Mouse (Mus musculus): Measurements from ENCODE around the gene Creb3l1. TPM values are rescaled to one million over a fixed set of nuclear protein-coding genes. Genes with fewer than 3 reads are reported as not detected.

Creb3l1 gene
- total RNA-seq, 2 experiments from 2014 or later = 3.9 to 6.0 TPM

DNA sequence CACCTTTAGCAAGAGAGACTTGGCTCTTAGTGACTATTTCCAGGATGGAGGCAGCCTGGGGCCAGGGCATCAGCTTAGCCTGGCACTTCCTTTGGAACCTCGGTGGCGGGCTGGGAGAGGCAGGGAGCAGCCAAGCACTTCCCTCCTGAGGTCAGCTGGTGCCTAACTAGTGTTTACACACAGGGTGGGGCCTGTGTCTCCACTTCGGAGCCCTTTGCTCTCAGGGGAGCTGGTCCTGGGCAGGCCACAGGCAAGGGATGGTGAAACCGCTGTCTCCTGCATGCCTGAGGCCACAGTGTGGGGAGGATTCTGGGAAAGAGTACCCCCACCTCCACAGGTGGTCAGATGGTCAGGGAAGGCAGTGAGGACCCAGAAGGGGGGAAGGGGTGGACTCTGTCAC lies 23.3 kb upstream of the Creb3l1 start:
- intact Hi-C loops (cut with DNase I) = no loop called here
- DNase-seq (ENCODE audit: low spot score in 2 of 2) = no peak

DNA sequence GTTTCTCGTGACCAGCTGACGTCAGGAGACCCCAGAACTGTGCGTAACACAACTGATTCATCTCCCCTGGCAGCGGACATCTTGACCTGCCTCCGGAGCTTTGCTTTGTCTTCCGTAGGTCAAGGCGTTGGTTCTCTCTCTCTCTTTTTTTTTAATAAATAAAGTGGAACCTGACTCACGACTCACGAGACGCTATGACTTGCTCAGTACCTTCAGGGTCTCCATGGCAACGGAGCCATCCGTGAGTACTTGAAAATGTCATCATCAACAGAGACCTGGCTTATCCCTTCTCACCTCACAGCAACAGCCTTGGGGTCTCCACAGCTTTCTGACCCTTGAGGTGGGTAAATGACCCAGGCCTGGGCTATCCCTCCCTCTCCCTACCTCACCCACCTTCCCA lies 19.0 kb upstream of the Creb3l1 start:
- intact Hi-C loops (cut with DNase I) = no loop called here
- DNase-seq (ENCODE audit: low spot score in 2 of 2) = no peak

DNA sequence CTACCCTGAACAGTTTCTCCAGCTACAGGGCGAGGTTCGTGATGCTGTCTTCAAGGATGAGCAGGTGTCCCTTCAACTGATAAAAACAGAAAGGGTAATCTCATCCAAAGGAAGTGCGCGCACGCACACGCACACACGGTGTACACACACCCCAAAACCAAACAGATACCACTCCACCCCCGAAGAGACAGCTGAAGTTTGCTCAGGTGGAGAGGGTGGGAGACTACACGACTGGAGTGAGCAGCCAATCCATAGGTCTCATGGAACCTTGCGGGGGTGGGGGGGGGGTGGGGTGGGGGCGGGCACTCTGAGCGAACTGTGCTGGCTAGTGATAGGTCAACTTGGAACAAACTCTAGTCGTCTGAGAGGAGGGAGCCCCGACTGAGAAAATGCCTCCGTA lies 17.2 kb upstream of the Creb3l1 start:
- no peak for DNase-seq (ENCODE audit: low spot score in 2 of 2)
- intact Hi-C loops (cut with DNase I) = no loop called here

DNA sequence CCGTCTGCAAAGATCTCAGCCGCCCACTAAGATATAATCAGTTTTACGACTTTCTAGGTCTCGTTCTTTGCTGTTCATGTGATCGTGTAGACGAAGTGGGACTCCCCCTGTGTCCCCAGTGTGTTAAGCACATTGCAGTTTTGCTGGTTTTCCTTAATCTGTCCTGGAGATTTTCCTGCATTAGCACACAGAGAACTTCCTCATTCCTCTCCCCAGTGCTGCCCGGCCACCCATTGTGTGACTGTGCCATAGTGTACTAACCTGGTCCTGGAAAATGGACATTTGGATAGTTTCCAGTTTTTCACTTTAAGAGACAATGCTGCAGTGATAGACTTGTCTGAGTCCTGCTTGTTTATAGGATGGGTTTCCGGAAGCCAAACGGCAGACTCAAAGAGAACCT lies 10.0 kb upstream of the Creb3l1 start:
- intact Hi-C loops (cut with DNase I) = no loop called here
- DNase-seq (ENCODE audit: low spot score in 2 of 2) = no peak

DNA sequence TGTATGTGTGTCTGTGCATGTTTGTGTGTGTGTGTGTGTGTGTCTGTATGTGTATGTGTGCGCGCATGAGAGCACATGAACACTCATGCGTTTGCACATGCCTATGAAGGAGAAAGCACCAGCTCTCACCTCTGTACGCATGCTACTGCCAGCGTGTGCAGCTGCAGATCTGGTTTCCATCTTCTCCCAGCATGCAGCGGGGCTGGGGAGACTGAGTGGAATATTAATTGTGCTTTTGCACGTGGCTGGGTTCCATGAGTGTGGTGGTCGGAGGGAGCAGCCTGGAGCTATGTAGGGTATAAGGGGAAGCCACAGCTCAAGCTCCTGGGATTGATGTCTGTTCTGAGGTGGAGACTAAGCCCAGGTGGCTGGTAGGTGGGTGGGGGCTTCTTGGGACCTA lies 6.3 kb upstream of the Creb3l1 start:
- intact Hi-C loops (cut with DNase I) = no loop called here

DNA sequence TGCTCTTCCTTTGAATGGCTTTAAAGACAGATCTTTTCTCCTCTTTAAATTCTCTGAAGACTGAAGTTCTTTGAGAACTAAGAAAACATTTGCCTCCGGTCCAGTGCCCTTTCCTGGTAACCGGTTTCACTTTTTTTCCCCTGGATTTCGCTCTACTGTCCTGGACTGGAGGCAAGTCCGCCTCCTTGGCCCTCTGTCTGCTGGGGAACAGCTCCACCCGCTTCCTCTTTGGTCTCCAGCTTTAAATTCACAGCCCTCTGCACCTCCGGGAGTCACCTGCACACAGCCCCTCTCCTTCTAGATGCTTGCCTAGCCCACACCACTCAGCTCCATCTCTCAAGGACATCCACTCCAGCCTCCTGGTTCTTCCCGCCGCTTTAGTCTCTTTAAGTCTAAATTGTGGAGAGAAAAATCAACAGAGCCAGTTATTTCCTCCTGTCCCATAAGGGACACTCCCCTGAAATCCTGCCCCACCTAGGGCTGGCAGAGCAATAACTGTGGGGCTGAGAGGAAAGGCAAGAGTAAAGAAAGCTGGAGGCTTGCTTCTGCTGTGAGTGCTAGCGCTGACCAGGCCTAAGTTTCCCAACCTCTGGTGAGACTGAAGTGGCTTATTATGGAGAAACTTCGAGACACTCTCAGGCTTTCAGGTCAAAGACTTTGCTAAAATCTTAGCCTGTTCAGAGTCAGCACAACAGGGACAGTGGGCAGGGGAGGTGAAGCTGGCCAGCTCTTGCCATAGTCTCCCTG lies 5.3 kb upstream of the Creb3l1 start:
- no peak for DNase-seq (ENCODE audit: low spot score in 2 of 2)
- intact Hi-C loops (cut with DNase I) = no loop called here

More for the DNA sequence above, 6.3 kb upstream of the Creb3l1 start:
- no peak for DNase-seq (ENCODE audit: low spot score in 2 of 2)

DNA sequence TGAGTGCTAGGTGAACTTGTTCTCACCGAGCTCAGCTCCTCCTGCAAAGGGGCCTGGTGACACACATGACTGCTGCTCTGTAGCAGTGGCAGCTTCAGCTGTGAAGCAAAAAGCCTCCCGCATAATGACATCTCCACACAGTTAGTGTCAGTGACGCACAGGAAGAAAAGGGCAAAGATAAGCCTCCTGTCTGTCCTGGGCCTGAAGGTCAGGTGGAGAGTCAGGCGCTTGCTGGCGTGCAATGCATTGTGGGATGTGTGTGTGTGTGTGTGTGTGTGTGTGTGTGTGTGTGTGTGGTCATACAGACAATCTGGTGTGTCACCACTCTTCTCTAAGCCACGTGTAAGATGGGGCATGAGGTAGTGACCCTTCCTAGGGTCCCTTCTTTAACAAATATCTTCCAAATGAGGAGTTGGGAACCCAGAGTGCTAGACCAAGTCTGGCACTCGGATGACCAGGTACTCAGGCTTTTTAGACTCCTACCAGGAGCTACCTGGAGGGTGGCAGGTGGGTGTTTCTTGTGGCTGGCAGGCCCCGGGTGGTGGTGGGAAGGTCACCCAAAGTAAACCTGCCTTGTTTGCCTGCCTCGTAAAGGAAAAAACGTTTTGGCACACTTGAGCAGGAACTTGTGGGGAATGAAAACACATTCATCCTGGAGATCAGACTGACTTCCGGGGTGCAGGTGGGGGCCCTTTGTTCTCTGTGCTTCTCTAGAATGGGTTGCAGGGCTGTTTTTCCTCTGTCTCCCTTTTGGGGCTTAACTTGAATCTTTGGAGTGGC lies 3.7 kb upstream of the Creb3l1 start:
- DNase-seq (ENCODE audit: low spot score in 2 of 2) = no peak
- intact Hi-C loops (cut with DNase I) = no loop called here

DNA sequence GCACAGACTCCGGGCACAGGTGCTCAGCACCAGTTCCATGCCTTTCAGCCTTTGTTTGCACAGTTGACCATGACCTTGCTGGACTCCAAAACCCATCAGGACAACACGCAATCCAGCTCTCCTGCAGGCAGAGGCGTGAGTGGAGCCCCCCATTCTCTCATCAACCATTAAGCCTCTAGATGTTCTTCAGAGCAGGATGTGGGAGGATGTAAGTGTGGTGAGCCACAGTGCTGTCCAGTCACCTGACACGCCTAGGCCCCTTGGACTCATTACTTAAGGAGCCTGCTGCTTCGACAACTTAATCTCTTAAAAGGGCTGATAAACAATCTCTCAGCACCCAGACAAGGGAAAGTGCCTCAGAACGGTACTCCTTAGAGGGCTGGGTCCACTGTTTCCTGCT lies 1.7 kb upstream of the Creb3l1 start:
- intact Hi-C loops (cut with DNase I) = no loop called here

DNA sequence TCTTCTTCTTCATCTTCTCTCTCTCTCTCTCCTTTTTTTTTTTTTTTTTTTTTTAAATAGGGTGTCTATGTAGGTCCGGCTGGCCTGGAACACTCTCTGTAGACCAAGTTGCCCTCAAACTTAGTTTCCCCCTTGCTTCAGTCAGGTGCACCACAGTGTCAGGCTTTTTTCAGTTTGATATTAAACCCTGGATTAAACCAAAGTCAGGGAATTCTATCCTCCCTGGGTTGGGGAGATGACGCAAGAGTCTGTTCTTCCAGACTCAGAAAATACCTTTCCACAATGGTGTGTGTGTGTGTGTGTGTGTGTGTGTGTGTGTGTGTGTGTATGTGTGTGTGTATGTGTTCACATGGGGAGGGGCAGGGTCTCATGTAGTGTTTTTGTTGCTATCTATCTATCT lies 900 bp upstream of the Creb3l1 start:
- intact Hi-C loops (cut with DNase I) = no loop called here
- DNase-seq (ENCODE audit: low spot score in 2 of 2) = no peak

More for the DNA sequence above, 1.7 kb upstream of the Creb3l1 start:
- DNase-seq (ENCODE audit: low spot score in 2 of 2) = no peak

DNA sequence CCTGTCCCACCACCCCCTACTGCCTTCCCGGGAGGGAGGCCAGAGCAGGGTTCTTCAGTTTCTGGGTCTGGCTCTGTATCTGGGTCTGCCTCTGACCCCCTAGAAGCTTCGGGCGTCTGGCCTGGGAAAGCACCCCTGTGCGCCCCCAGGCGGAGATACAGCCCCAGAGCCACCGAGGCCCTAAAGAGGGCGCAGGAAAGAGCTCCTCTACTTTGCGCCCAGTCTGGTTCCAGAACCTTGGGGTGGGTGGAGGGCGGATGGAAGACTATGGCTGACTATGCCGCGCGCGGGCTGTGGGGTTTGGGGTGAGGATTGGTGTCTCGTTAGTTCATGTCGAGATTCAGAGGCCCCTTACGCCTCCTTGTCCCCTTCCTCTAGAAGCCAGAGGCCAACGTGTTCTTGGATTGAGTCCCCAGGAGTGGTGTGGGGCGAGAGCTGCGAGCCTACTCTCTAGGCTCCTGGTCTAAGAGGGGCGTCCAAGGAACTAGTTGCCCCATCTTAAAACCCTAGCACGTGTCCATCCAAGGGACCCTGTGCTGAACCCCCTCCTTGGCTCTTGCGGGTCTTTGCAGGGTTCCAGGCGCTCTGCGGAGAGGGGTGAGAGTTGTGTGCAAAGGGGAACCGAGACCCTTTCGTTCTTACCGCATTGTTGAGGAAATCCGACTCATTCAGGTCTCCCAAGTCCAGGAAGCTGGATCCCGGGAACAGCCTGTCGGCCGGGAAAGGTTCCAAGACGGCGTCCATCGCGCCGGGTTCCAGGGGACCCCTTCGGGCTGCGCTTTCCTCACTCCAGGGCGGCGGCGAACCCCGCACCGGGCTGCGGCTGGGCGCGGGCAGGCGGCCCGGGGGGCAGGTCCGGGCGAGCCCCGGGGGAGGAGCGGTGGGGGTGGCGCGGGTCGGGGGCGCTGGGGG lies 684 bp downstream of the Creb3l1 start:
- intact Hi-C loops (cut with DNase I) = no loop called here
- DNase-seq (ENCODE audit: low spot score in 2 of 2) = no peak

DNA sequence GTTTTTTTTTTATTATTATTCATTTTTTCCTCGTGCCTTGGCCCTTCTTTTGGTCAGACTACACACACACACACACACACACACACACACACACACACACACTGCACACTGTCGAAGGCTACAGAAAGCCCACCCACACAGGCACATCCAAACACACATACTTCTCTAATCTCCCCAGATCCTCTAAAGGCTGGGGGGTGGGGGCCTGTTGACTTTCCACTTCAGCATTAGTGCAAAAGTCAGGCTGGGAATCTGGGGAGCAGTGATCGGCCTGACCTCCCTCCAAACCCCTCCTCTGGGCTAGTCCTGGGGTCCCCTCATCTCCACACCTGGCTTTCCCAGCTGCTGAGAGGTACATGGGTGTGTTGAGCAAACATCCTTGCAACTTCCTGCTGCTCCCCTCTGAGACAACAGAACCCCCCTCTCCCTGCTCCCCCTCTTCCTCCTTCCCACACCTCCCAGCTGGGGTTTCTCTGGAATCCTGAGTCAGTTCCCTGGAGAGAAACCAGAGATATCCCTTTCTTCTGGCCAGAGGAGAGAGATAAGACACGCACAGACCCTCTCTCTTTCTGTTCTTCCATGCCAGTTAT lies 3.5 kb downstream of the Creb3l1 start:
- intact Hi-C loops (cut with DNase I) = no loop called here
- no peak for DNase-seq (ENCODE audit: low spot score in 2 of 2)

DNA sequence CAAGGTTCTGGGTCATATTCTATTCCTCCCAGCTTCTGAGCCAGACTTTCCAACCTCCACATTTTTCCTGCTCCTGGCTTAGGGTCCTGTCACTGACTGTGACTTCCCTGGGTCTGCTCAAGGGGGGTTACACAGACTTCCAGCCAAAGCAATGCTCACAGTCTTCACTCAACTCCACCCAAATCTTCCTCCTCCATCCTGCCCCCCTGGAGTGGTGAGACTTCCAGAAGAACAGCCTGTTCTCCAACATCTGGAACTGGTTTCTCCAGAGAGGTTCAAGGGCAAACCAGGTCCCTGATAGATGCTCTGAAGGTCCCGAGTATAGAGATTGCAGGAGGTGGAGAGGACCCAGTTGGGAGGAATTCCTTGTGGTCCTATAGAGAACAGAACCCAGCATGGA lies 6.9 kb downstream of the Creb3l1 start:
- intact Hi-C loops (cut with DNase I) = no loop called here
- no peak for DNase-seq (ENCODE audit: low spot score in 2 of 2)

DNA sequence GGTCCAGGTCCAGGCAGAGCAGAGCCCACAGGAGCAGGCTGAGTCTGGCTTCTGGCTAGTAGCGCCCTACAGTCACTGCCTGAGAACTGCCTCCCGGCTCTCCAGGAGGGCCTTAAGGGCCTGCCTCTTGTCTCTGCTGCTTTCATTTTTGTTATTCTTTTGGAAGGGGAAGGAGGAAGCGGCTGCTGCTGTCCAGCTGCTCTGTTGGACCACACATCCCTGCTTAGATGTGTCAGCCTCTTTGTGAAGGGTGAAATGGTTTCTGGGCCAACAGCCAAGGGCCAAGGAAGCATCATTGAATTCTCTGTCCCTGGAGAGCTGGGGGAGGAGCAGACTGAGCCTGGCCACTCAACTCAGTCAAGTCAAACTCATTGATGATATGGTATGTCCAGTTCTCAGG lies 7.3 kb downstream of the Creb3l1 start:
- DNase-seq (ENCODE audit: low spot score in 2 of 2) = peak; percentile 42 to 44
- intact Hi-C loops (cut with DNase I) = no loop called here

DNA sequence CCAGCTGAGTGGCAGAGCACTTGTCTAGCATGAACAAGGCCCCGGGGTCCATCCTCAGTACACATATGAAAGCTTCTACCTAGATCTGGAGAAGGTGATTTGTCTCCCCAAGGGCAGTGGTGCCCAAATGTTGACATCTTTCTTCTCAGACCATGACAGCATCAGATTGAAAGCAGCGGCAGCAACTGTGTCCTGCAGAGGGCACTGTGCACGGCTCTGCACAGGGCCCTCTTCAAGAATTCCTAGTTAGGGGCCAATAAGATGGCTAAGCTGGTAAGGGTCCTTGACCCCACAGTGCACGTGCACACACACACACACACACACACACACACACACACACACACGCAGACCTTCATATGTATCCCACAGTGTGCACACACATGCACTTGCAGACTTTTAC lies 9.4 kb downstream of the Creb3l1 start:
- intact Hi-C loops (cut with DNase I) = no loop called here

DNA sequence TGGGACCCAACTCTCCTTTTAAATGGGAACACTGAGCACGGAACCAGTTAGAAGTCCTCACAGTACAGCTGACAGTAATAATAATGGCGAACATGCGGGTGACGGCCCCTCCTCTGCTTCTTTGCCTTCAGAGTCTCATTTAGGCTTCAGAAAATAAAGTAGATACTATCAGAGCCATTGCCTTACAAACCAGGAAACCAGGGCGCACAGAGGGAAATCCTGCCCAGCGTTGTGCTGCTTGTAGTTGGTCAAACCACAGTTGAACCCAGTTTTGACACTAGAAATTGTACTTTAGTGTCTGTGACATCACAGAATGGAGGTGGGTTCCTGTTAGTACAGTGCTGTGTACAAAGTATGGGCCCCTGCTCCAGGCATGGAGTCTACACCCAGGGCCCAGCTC lies 10.1 kb downstream of the Creb3l1 start:
- intact Hi-C loops (cut with DNase I) = no loop called here
- no peak for DNase-seq (ENCODE audit: low spot score in 2 of 2)

More for the DNA sequence above, 9.4 kb downstream of the Creb3l1 start:
- no peak for DNase-seq (ENCODE audit: low spot score in 2 of 2)

DNA sequence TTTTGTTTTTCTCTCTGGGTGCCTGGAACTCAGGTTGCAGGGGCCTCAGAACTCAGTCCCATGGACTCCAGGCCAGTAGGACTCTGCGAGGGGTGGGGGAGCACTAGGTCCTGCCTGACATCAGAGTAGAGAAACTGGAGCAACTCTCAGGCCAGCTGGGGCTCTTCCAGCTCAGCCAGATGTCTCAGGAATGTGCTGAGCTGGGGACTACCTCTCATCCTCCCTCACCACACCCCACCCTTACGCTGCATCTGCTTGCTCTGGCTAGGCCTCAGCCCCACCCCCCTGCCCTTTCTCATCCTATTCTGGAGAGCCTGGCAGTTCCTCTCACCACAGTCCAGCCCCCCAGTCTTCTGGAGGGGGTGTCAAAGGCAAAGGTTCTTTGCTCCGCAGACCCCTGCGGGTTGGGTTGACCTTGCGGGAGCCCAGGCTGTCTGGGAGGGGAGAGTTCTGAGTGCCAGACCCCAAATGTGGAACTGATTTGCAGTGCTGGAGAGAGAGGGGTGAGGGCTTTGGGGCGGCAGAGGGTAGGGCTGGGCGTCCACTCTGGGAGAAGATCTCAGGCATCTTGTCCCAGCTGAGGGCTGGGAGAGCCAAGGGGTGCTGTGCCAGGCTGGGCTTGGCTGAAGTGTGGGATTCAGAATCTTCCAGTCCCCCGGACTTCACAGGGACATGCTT lies 11.4 kb downstream of the Creb3l1 start:
- DNase-seq (ENCODE audit: low spot score in 2 of 2) = peak in 1 of 2 experiments; percentile 19
- intact Hi-C loops (cut with DNase I) = no loop called here

DNA sequence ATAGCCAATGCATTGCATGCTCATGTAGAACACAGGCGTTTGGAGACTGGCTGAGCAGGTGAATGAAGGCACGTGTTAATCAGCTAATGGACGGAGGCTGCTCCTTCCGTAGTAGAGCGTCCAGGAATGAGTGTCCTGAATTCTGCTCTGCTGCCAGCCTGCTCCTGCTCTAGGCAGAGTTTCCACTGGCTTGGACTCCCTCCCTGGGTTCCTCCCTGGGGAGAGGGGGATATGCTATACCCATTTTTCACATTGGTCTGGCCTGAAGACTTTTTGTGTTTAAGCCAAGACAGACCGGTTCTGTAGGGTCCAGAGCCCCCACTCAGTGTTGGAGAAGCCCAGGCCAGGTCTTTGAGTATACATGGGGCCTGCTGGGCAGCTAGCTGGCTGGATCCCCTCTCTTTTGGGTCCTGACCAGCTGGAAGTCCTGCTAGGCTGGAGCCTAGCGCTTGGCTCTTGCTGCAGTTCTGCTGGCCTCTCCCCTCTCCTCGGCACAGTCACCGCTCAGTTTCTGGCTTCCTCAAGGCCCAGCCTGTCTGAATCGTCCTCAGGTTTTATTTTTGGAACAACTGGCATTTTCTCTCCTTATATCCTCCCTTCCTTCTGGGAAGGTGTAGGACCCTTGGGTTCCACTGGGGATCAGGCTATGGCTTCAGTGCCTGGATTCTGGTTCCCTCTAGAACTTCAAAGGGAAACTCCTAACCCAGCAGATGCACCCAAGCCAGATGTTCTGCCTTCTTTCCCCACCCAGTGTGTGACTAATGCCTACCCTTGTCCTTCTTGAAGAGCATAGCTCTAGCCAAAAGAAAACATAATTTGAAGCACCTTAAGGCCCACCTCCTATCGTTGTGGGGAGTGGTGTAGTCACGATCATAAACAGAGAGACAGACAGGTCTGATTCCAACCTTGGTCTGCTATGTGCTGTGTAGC lies 12.6 kb downstream of the Creb3l1 start:
- no peak for DNase-seq (ENCODE audit: low spot score in 2 of 2)
- intact Hi-C loops (cut with DNase I) = no loop called here

Measured in left cerebral cortex, postnatal 14 days (tissue).